Mouse (Mus musculus): ENCODE data around the gene Apoo.

DNA sequence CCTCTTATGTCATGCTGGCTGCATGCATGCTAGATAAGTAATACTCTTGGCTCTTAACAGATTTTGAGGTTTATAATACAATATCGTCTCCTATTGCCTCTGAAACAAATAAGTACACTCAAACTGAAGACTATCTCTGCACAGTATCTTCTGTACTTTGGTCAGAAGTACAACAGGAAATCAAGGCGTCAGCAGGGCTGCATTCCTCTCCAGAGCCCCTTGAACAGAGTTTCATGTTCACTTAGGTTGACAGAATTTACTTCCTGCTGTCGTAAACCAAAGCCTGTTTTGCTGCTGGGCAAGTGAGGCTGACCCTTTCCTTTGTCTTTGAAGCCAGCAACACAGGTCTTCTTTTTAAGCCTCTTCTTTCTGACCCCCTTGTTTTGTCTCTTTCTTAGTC is 42.1 kb downstream of the Apoo start:
- TF ChIP-seq NANOG (IDR thresholded peaks at IDR 0.05; ENCODE audit: borderline replicate concordance, low read length) (no peak), CTCF (conservative IDR thresholded peaks at IDR 0.05; ENCODE audit: low read length) (no peak)
